Mouse (Mus musculus): ENCODE results near the gene Ticrr.
A peak's percentile ranks its signal among the peaks of the same experiment; 100 is the strongest.

- peak; percentile 71 for TF ChIP-seq CTCF (IDR thresholded peaks at IDR 0.05; ENCODE audit: control insufficient read depth, insufficient read depth, insufficient read length)
- TF ChIP-seq MAX (IDR thresholded peaks at IDR 0.05), result no peak
- TF ChIP-seq MYOD1 (IDR thresholded peaks at IDR 0.05; ENCODE audit: control insufficient read depth, insufficient read length, low read depth), result no peak
Measured at GRCm38 (mm10) chr7:79729169-79729568, 69.2 kb downstream of the Ticrr start.

All from C2C12 (cell line).